In the genomic region with DNA sequence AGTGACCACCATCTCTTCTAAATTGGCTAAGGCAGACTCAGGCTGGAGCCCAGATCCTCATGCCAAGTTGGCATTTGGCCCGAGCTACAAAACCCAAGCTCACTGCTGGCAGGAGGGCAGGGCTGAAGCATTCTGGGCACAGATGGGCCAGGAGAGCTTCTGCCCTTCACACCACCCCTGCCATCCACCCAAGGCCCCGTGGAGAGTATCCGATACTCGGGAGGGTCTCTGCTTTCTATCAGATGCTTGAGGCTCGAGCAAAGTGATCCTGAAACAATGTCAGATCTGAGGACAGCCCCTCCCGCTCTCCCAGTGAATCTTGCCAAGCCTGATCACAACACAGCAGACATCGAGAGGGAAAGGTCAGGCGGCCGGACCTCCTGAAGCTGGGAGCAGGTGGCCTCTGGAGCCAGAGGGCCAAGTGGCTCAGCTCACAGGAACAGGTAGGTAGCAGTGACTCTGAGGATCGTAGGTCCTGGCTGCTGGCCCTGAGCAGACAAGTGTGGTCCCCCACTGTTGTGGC, we compare ENCODE assay signal across 9 mouse cellular contexts.
A peak's percentile ranks its signal among the peaks of the same experiment; 100 is the strongest.
DNase-seq lines count a peak whose midpoint lies in the region; ATAC-seq and TF ChIP-seq lines count a peak whose summit lies in the region.
"Had no signal": no experiment of that assay in that cellular context is flagged by ENCODE, and none has a peak within 500 bp of the region (broad histone marks: within the 10 kb centered on the region; RNA-seq: fewer than 3 reads in every experiment).

No protein-coding gene starts in this region.

- no peaks in the 10 kb centered on the region for H3K4me1 ChIP-seq in kidney, embryonic 16.5 days (ENCODE audit: insufficient read depth, low read length)
- peaks cover 12% of the 10 kb centered on the region for H3K4me1 ChIP-seq in heart, embryonic 16.5 days (ENCODE audit: control insufficient read depth, insufficient read depth, low read length)
- peaks cover 50% of the 10 kb centered on the region for H3K4me1 ChIP-seq in thymus, adult 2 months (replicated peaks; ENCODE audit: control insufficient read depth, insufficient read depth, low read length)

- H3K4me2 ChIP-seq in kidney, embryonic 16.5 days (replicated peaks; ENCODE audit: low read depth, low read length): no peak overlapping the region
- H3K4me2 ChIP-seq in heart, embryonic 16.5 days (ENCODE audit: low read depth, low read length): no peak overlapping the region

- no peak overlapping the region for H3K9ac ChIP-seq in kidney, embryonic 16.5 days (replicated peaks; ENCODE audit: low read length)
- H3K9ac ChIP-seq in heart, embryonic 16.5 days (ENCODE audit: low read length): 0 out of 2 replicates have a peak overlapping the region, but pooled peaks have one; percentile 1

- H3K9me3 ChIP-seq in kidney, embryonic 16.5 days (ENCODE audit: low read length): no peaks in the 10 kb centered on the region
- H3K9me3 ChIP-seq in heart, embryonic 16.5 days (replicated peaks; ENCODE audit: control insufficient read depth, low read length): no peaks in the 10 kb centered on the region
- H3K9me3 ChIP-seq: megakaryocyte, embryonic 14.5 days had no signal

- ATAC-seq in kidney, embryonic 16.5 days (ENCODE audit: low FRiP score, low TSS enrichment): no peak
- no peak for ATAC-seq in heart, embryonic 16.5 days (replicated peaks; ENCODE audit: extremely low read depth, insufficient read depth, low FRiP score)
- no peak for ATAC-seq in megakaryocyte progenitor cell, adult 5-6 weeks (replicated peaks; ENCODE audit: poor library complexity)

- peak; percentile 61 for DNase-seq in kidney, adult 18-20 months
- DNase-seq in adrenal gland, adult (ENCODE audit: inconsistent age in 2 of 2, low spot score in 1 of 2): peak; percentile 66 to 89
- DNase-seq in cerebellum, adult 9-11 months: peak; percentile 98
- DNase-seq in ovary, postnatal 14 days (ENCODE audit: low spot score): peak; percentile 46
- DNase-seq in thymus, adult 2 months: no peak

- no peak for TF ChIP-seq POLR2A in thymus, adult 2 months (IDR thresholded peaks at IDR 0.05; ENCODE audit: control insufficient read depth, extremely low read depth, insufficient read depth, low read length, poor library complexity)

- no peak for TF ChIP-seq CTCF in thymus, adult 2 months (IDR thresholded peaks at IDR 0.05; ENCODE audit: borderline replicate concordance, control insufficient read depth, extremely low read depth, insufficient read depth, low read length, poor library complexity)

- no peak overlapping the region for H3K27ac ChIP-seq in kidney, embryonic 16.5 days (ENCODE audit: low read length)
- H3K27ac ChIP-seq in heart, embryonic 16.5 days (ENCODE audit: low read length): no peak overlapping the region
- no peak overlapping the region for H3K27ac ChIP-seq in thymus, adult 2 months (ENCODE audit: control insufficient read depth, insufficient read depth, low read length)

- 77% methylated on average over 10 of the region's 10 CpGs for WGBS in kidney, embryonic 16.5 days
- 57% methylated on average over 10 of the region's 10 CpGs for WGBS in heart, embryonic 16.5 days
- 95% methylated on average over 10 of the region's 10 CpGs for WGBS in thymus, adult 2 months

- no peaks in the 10 kb centered on the region for H3K36me3 ChIP-seq in kidney, embryonic 16.5 days (ENCODE audit: insufficient read depth, low read length)
- H3K36me3 ChIP-seq in heart, embryonic 16.5 days (ENCODE audit: control insufficient read depth, insufficient read depth): no peaks in the 10 kb centered on the region
- H3K36me3 ChIP-seq in thymus, adult 2 months (ENCODE audit: control insufficient read depth, insufficient read depth, low read length): no peaks in the 10 kb centered on the region

- H3K4me3 ChIP-seq in kidney, embryonic 16.5 days (ENCODE audit: low read length): no peak overlapping the region
- no peak overlapping the region for H3K4me3 ChIP-seq in heart, embryonic 16.5 days (ENCODE audit: low read length)
- no peak overlapping the region for H3K4me3 ChIP-seq in thymus, adult 2 months (ENCODE audit: control insufficient read depth, insufficient read depth, low read length)
- H3K4me3 ChIP-seq: megakaryocyte, embryonic 14.5 days had no signal

- H3K27me3 ChIP-seq in kidney, embryonic 16.5 days (ENCODE audit: insufficient read depth, low read length): no peaks in the 10 kb centered on the region
- no peaks in the 10 kb centered on the region for H3K27me3 ChIP-seq in heart, embryonic 16.5 days (ENCODE audit: control insufficient read depth, insufficient read depth, low read length)
- no peaks in the 10 kb centered on the region for H3K27me3 ChIP-seq in thymus, adult 2 months (ENCODE audit: control insufficient read depth, insufficient read depth, low read length)
